Mouse (Mus musculus): Measurements from ENCODE around the gene Hist1h3d.
"Not testable (repeated sequence)": the region's sequence is repeated elsewhere in the genome, so short reads cannot be mapped to it uniquely, and the experiment has no call there.

Gene Hist1h3d

DNA sequence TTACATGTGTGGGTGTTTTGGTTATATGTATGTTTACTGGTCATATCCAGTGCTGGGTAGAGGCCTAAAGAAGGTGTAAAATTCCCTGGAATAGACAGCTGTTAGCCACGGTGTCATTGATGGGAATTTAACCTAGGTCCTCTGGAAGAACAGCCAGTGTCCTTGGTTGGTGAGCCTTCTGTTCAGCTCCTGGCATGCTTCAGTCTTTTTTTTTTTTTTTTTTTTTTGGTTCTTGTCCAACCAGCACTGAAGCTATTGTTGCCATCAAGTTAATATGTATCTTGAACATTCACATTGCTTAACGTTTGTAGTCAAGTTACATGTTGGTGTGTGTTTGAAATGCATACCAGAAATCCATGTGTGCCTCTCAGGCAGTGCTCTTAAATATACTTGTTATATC lies 11.1 kb upstream of the Hist1h3d start:
- no peak for DNase-seq (ENCODE audit: low read depth, low spot score)

DNA sequence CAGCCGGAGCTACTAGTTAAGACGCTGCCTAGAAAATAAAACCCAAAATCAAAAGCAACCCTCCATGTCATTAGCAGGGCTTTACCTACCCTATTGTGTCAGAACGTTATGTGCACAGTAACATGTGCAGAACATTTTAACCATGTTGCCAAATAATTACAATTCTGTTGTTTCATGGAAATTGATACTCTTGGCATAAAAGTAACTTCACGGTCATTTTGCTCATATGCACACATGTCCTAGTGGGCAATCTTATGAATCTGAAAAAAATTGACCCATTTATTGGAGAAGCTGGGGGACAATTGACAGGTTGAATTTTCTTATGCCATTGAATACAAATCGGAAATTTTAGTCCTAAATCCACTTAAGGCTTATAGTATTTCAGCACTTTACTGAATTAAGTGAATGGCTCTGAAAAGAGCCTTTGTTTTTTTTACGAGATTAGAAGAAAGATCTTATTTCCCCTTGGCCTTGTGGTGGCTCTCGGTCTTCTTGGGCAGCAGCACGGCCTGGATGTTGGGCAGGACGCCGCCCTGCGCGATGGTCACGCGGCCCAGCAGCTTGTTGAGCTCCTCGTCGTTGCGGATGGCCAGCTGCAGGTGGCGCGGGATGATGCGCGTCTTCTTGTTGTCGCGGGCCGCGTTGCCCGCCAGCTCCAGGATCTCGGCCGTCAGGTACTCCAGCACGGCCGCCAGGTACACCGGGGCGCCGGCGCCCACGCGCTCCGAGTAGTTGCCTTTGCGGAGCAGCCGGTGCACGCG lies 5.1 kb upstream of the Hist1h3d start:
- not testable (repeated sequence) for DNase-seq (ENCODE audit: low read depth, low spot score)

DNA sequence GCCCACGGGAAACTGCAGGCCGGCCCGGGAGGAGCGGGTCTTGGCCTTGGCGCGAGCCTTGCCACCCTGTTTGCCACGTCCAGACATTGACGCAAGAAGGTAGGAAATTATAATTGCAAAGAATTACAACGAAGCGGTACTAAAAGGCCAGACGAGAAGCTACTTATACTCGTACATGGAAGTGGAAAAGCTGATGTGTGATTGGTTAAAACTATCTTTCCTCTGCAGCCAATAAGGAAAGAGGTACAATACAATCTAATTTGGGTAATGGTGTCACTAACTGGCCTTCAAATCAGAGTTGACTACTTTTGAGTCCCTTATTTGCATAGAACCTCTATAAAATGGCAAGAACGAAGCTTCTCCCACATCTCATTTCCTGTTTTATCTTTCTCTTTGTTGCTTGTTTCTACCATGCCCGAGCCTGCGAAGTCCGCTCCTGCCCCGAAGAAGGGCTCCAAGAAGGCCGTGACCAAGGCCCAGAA lies 4.5 kb upstream of the Hist1h3d start, which contains the start of the genes Hist1h2ae and Hist1h2bg:
Hist1h2ae (minus strand) TSS at position 199 of the 482 bp plus-strand sequence.
Hist1h2bg (plus strand) TSS at position 375 of the 482 bp plus-strand sequence.
- DNase-seq (ENCODE audit: low read depth, low spot score) = peak; percentile 96

DNA sequence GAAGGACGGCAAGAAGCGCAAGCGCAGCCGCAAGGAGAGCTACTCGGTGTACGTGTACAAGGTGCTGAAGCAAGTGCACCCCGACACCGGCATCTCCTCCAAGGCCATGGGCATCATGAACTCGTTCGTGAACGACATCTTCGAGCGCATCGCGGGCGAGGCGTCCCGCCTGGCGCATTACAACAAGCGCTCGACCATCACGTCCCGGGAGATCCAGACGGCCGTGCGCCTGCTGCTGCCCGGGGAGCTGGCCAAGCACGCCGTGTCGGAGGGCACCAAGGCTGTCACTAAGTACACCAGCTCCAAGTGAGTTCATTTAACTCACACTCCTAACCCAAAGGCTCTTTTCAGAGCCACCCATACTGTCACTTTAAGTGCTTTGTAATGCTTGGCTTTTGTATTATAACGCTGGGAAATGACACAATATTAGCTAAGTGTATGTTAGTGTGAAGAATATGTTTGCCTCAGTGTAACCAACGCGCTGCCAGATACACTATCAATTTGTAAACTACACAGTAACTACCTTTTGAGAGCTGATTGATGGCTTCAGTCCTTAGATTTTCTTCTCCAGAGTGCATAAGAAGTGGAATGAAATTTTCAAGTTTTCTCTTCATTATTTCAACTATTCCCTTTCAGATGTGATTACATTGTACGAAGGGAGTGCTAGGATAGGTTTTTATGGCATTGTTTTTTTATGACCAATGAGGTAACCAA lies 3.9 kb upstream of the Hist1h3d start:
- DNase-seq (ENCODE audit: low read depth, low spot score) = not testable (repeated sequence)

DNA sequence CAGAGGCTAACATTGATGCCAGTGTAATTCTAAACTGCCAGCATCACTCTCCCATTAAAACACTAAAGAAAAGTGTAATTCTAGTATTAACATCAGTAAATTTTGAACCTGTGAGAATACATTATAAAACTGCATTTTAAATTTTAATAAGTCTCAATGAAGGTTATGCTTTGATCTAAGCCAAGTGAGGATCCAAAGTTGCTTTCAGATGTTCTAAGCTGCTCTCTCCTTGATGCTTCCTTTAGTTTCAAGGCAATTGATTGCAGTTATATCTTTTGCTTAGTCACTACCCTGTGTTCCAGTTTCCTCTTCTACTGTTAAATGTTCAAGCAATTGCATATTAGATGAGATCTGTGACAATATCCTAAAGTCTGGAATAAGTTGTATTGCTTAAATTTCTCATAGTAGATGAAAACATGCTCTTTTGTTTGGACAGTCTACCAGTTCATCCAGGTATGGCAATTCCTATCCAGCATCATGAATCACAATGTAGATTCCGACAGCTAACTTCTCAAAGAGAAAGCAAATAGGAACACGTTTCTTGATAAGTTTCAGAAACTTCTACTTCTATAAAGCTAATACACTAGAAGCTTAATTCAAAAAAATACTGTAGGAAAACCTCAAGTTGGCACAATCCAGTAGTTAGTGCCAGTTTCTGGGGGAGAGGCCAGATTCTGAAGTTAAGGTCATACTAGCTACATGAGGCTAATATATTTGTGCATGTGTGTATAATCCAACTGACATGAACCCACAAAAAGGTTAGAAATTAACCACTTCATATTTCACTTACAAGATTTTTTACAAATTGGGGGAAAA lies 3.1 kb upstream of the Hist1h3d start:
- DNase-seq (ENCODE audit: low read depth, low spot score) = no peak

DNA sequence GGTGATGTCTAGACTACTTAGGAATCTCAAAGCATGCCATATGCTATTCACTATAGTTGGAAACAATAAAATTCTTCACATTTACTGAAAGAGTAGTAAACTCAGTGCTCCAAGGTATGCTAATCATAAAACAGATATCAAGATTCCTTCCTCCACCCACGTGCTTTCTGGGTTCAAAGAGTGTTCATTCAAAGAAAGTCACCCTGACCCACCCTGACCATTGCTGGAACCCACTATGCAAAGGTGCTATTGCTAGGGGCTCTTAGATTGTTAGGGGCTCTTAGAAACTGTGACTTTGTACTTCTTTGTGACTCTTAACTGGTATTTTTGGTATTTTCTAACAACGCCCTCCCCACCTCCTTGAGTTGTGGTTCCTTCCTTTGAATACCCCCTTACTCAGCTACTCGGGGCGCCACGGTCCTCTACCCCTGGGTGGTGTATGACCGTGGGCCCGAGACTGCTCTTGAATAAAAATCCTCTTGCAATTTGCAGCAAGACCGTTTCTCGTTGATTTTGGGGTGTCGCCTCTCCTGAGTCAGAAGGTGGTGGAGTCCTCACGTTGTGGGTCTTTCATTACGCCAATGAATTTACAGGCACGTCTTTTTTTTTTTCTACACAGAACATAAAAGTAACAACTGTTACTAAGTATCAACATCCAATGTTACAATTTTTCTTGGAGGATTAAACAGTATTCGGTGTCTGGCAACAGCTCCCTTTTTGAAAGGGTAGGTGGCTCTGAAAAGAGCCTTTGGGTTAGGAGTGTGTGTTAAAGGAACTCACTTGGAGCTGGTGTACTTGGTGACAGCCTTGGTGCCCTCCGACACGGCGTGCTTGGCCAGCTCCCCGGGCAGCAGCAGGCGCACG lies 2.3 kb upstream of the Hist1h3d start:
- not testable (repeated sequence) for DNase-seq (ENCODE audit: low read depth, low spot score)

DNA sequence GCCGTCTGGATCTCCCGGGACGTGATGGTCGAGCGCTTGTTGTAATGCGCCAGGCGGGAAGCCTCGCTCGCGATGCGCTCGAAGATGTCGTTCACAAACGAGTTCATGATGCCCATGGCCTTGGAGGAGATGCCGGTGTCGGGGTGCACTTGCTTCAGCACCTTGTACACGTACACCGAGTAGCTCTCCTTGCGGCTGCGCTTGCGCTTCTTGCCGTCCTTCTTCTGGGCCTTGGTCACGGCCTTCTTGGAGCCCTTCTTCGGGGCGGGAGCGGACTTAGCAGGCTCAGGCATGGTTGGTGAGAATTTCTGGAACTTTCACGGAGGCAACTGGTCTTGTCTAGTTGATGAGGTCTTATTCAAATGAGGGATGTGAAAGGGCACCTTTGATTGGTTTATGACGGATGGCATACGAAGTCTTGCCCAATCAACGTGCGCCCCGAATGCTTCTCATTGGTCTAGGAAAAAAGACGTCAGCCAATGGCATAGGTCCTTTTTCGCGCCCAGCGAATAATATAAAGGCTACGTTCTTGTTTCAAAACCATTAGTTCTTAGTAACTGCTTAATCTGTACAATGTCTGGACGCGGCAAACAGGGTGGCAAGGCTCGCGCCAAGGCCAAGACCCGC lies 1.6 kb upstream of the Hist1h3d start, which contains the start of the genes Hist1h2bf and Hist1h2ad:
Hist1h2bf (minus strand) TSS at position 299 of the 627 bp plus-strand sequence.
Hist1h2ad (plus strand) TSS at position 484 of the 627 bp plus-strand sequence.
- DNase-seq (ENCODE audit: low read depth, low spot score) = peak; percentile 98

DNA sequence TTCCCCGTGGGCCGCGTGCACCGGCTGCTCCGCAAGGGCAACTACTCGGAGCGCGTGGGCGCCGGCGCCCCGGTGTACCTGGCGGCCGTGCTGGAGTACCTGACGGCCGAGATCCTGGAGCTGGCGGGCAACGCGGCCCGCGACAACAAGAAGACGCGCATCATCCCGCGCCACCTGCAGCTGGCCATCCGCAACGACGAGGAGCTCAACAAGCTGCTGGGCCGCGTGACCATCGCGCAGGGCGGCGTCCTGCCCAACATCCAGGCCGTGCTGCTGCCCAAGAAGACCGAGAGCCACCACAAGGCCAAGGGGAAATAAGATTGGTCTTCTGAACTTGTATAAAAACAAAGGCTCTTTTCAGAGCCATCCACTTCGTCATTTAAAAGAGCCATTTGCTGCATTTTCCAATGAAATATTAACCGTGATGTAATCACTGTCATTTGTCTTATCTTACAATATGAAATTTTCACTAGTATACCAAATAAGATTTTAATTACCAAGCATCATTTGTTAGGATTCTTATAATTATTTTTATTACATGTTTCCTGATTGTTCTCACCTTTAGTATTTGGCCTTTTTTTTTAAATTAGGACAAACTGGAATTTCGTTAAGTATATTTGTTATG lies 905 bp upstream of the Hist1h3d start:
- not testable (repeated sequence) for DNase-seq (ENCODE audit: low read depth, low spot score)

DNA sequence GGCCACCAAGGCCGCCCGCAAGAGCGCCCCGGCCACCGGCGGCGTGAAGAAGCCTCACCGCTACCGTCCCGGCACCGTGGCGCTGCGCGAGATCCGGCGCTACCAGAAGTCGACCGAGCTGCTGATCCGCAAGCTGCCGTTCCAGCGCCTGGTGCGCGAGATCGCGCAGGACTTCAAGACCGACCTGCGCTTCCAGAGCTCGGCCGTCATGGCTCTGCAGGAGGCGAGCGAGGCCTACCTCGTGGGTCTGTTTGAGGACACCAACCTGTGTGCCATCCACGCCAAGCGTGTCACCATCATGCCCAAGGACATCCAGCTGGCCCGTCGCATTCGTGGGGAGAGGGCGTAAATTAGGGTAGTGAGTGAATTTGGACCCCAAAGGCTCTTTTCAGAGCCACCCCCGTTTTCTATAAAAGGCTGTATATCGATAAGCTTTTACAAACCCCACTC lies 326 bp downstream of the Hist1h3d start:
- DNase-seq (ENCODE audit: low read depth, low spot score) = not testable (repeated sequence)

DNA sequence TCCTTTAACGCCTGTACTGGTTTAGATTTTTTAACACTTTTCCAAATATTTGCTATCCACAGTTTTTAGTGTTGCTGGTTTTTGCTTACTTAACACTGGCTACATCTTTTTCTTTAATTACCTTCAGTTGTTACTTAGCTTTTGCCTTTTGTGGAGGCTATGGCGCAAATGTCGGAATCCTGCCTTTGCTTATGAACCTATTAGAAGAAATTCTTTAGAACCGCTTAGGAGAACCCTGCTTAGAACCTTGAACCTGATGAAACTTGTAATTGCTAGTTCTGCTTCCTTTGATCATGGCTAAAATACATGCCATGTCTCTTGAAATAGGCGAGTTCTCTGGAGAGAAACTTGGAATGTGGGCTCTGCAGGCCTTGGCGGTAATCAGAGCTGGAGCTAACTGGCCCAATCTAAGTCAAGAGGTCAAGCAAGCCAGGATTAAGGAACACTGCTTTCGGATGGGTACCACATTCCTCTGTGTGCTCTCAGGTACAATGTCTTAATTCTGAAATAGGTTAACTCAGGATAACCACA lies 853 bp downstream of the Hist1h3d start:
- no peak for DNase-seq (ENCODE audit: low read depth, low spot score)

DNA sequence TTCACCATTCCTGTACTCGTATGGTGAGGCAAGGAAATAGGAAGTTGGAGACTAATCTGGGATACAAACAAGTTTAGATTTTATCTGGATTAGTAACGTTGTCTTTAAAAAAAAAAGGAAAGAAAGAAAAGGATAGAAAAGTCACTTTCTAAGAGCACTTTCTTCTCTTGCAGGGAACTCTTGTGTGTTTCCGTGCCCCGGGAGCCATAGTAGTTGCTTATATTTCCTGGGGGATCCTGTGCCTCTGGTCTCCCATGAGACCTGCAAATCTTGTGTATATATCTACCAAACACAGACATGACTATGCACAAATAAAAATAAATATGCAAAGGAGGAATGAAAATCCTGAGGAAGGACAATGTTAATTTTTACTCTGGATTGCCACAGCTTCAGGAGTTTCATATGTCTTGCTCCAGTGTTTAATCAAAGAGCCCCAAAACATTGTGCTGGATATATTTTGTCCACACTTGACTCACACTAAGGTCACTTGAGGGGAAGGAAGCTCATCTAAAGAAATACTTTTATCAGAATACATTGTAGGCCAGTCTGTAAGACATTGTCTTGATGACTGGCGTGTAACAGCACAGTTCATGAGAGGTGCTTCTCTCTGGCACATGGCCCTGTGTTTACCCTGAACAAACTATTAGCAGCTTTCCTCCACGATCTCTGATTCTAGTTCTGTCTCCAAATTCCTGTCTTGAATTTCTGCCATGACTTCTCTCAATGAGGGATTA lies 1.5 kb downstream of the Hist1h3d start:
- DNase-seq (ENCODE audit: low read depth, low spot score) = no peak

DNA sequence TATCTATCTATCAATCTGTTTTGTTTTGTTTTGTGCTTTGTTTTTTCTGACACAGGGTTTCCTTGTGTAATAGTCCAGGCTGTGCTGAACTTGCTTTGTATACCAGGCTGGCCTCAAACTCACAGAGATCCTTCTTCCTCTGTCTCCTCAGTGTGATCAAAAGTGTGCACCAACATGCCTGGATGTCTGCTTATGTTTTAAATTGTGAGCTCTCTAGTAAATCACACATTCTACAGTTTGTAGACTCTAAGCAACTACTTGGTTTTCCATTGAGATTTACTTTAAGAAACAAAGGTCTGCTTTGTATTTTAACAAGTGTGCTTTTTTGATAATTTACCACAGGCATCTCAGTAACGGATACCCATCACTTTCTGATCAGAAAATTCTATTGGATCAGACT lies 2.3 kb downstream of the Hist1h3d start:
- no peak for DNase-seq (ENCODE audit: low read depth, low spot score)

DNA sequence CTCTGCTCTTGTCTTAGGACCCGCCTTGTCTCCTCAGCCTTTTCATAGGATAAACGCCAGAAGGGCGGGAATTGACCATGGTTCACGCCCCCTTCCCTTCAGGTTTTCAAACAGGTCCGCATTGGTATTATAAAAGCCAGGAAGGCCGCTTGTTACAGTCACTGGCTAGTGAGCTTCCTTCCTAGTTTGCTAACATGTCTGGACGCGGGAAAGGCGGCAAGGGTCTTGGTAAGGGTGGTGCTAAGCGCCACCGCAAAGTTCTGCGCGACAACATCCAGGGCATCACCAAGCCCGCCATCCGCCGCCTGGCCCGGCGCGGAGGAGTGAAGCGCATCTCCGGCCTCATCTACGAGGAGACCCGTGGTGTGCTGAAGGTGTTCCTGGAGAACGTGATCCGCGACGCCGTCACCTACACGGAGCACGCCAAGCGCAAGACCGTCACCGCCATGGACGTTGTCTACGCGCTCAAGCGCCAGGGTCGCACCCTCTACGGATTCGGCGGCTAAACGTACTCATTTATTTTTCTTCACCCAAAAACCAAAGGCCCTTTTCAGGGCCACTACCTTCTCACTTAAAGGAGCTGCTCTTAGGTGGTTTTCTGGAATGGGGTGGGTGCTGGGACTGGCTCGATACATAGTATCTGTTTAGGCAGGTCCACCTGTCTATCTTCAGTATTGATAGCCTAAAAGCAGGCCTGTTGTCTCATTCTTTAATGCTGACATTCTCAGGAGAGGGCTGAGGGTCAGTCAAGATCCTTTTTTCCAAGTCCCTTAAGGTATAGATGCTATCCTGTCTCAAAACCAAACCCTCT lies 6.0 kb downstream of the Hist1h3d start, which contains the start of gene Hist1h4d:
Hist1h4d (plus strand) TSS at position 191 of the 811 bp plus-strand sequence.
- DNase-seq (ENCODE audit: low read depth, low spot score) = peak; percentile 96

DNA sequence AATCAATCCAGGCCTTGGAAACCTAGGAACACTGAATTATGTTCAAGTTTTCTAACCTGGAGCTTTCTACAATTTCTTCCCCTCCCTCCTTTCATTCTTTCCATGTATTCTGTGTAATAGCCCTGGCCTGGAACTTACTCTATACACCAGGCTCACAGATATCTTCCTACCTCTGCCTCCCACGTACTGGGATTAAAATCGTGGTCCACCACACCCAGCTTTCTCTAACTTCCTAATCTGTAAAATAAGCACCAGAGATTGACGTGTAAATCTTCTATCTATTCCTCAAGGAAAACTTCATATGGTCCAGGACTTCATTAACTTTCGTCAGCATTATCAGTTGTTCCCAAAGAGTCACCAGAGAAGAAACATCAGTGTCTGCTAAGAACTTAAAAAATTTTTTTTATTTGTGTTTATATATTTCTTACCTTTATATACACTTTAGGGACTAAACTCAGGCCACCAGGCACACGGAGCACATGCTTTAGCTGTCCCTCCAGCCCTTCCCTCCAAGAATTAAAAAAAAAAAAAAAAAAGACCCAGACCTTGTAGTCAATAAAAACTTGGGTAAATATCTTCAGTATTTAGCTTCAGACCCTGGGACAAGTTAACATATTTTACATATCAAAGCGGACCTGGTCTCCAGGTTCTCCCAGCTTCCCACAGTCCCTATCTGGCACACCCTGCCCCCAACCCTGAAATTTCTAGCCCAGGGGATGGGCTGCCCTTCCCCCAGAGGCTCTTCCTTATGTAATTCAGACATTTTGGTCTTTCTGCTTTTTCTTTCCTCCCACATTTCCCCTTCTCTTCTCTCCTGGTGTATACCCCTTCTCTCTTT lies 6.9 kb downstream of the Hist1h3d start:
- no peak for DNase-seq (ENCODE audit: low read depth, low spot score)

DNA sequence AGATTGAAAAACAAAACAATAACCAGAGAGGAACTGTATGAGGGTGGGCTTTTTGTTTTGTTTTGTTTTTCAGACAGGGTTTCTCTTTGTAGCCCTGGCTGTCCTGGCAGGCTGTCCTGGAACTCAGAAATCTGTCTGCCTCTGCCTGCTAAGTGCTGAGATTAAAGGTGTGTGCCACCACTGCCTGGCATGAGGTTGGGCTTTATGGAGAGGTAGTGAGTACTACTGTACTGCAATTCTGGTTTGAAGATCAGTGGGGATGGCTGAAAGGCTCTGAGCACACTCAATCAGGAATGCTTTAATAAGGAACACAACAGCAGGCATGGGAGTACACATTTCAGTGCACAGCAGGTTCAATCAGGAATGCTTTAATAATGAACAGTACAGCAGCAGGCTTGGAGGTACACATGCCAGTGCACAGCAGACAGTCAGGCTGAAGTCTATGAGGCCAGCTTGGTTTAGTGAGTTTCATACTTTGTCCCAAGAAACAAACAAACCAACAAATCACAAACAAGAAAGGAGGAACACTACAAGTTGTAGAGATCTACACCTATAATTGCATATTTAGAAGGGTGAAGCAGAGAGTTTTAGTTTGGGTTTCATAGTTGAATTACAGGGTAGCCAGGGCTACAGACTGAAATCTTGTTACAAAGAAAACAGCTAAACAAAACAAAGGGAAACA lies 8.0 kb downstream of the Hist1h3d start:
- DNase-seq (ENCODE audit: low read depth, low spot score) = no peak

DNA sequence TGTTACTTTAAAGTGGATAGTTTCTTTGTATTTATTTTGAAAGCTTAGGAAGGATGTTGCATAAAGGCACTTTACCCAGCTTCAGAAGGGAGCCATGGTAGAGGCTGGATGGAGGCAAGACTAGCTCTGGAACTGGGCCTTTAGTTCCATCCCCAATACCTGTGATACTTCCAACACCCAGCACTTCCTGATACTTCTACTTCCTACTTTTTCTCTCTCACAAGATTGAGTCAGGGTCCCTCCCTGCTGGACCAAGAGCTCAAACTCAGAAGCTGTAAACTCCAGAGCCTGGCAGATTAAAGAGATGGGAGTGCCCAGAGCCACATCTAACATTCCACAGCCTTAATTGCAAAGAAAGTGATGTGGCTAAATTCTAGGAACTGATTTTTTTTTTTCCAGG lies 8.8 kb downstream of the Hist1h3d start:
- no peak for DNase-seq (ENCODE audit: low read depth, low spot score)
